Mouse (Mus musculus) testis, adult 2 months (tissue): Measurements from ENCODE around the gene Arcn1.

Source experiments
- CTCF ChIP-seq: fragments of 200-500 bp; IDR thresholded peaks from 2 replicates; pipeline ENCODE4 v1.5.1; 2012; ENCODE audit warnings: low read depth, mild to moderate bottlenecking, inconsistent platforms, low read length, moderate library complexity; ENCODE audit not compliant: control insufficient read depth, insufficient read depth, insufficient replicate concordance
- POLR2A ChIP-seq: fragments of 200-500 bp; IDR thresholded peaks from 2 replicates; pipeline ENCODE4 v1.6.1; 2012; ENCODE audit warnings: low read depth, mild to moderate bottlenecking, inconsistent platforms, low read length, moderate library complexity; ENCODE audit not compliant: control insufficient read depth

- no peak for TF ChIP-seq CTCF
- no peak for TF ChIP-seq POLR2A
Measured at GRCm38 (mm10) chr9:44713574-44713973, 54.1 kb downstream of the Arcn1 start.
